Mouse (Mus musculus) layer of hippocampus, postnatal 14 days (tissue): ENCODE measurements around the gene Pxk. TPM values are rescaled to one million over a fixed set of nuclear protein-coding genes. Genes with fewer than 3 reads are reported as not detected.
A peak's percentile ranks its signal among the peaks of the same experiment; 100 is the strongest.
"Not testable (repeated sequence)": the region's sequence is repeated elsewhere in the genome, so short reads cannot be mapped to it uniquely, and the experiment has no call there.

Experiments
- DNase-seq, 2 experiments: peaks; one replicate each; pipeline ENCODE4 v3.0.0; 2021 to 2022; ENCODE audit warnings: low spot score in 2 of 2, mixed read lengths in 1 of 2
- total RNA-seq, 2 experiments: library from RNA; stranded (reverse); gene quantifications; 2 replicates each; pipeline ENCODE4 v1.2.3; 2021

Gene Pxk
- total RNA-seq, 2 experiments from 2014 or later = 25.7 to 26.4 TPM

DNA sequence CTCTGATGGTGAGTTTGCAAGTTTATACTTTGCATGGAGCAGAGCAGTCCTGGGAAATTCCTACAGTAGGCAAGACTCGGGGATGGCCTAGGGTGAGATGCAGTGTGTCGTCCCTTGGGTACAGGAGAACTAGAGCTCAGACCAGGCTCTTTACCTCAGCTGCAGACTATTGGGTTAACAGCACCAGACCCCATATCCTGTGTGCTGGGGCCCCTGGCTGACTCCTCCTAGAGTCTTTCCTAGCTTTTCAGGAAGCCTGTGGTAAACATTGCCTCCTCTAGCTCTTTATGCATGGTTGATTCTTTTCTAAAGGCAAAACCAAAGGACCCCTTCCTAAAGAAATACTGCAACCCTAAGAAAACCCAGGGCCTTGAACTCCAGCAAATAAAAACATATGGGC, 43.1 kb downstream of the Pxk start:
- no peak for DNase-seq

- no peak for DNase-seq
Observed at GRCm38 (mm10) chr14:8145594-8146558, 47.9 kb downstream of the Pxk start.

DNA sequence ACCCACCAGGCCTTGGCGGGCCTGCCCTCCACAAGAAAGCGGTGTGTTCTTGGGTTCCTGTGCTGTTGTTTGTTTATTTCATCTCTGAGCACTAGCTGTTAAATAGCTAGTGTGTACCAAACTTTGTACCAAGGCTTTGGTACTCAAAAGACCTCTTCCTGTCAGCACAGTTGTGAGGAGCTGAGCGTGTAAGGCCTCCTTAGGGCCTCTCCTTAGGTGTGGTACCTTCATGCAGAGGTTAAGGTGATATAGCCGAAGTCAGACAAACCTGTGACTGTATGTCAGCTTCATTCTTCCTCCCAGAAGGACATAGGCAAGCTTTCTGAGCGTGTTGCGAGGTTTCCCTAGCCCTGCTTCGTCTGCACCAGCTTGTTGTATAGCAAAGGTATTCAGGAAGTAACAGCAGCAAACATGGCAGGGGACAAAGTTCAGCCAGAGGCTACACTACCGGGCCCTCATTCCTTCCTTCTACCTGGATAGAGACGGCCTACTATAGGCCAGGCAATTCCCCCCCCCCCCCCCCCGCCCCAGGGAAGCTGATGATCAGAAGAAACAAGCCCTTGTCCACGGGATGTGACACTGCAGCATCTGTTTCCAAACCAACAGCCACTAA, 48.7 kb downstream of the Pxk start:
- DNase-seq = no peak

- no peak for DNase-seq
Observed at GRCm38 (mm10) chr14:8148842-8149241, 50.8 kb downstream of the Pxk start.

DNA sequence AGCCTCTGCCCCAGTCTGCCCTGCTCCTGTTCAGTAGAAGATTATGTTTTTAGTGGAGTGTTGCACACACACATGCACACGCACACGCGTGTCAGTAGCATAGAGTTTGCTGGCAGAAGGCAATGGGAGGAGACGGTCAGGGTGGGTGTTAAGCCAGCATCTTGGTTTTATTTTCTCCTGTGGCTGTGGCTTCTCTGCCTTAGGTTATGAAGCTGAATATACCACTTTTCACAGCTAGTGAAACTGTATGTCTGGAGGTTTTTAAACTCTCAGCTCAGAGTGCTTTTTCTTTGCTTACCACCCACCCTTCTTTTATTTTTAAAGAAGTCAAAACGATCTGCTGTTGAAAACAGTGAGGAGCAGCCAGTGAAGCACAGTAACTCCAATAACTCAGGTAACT, 53.7 kb downstream of the Pxk start:
- DNase-seq = no peak

DNA sequence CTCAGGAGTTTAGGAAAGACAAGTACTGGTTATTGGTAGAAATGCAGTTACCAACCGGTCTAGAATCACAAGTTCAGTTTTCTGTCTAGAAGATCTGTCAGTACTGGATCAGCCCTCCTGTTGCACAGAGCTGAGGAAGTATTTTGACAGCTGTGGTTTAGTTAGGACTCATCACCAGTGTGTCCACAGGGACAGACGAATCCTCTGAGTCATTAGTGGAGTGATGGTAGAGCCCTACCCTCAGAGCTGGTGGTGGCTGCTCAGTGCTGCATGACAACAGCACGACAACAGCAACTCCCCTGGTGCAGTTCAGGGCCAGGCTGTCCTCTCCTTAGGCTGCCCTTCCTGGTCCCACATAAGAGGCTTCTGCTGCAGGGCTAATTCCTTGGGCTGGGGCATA, 56.1 kb downstream of the Pxk start:
- DNase-seq = no peak

DNA sequence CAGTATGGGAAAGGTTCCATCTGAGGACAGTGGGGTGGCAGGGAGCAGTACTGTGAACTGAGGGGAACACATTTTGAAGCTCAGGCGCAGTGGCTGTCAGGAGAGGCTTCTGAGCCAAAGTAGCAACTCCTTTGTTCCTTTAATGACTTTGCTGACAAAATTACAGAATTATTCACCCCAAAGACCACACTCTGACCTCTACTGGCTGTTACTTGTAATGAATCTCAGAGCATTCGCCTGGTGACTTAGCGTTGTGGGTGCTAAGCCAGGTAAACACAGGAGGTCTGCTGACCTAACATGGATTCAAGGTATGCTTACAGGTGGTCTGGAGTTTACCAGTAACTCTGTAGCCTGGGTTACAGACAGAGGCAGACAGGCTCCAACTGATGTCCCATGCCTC, 58.9 kb downstream of the Pxk start:
- DNase-seq = no peak

GRCm38 (mm10) chr14:8158721-8159120, 60.7 kb downstream of the Pxk start:
- no peak for DNase-seq

DNA sequence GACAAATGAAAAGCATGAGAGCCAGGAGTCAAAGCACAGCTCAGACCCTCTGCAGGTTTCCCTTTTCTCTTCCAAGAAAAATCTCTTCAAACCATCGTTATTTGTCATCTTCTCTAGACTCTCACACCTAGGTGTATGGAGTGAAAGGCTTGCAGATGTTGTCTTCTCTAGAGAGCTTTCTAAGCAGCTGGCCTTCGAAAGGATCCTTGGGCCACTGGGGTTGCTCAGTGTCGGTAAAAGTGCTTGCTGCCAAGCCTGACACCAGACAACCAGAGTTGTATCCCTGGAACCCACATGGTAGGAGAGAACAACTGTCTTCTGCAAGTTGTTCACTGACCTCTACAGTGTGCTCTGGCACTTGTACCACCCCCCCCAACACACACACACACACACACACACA, 61.1 kb downstream of the Pxk start:
- DNase-seq = no peak

DNA sequence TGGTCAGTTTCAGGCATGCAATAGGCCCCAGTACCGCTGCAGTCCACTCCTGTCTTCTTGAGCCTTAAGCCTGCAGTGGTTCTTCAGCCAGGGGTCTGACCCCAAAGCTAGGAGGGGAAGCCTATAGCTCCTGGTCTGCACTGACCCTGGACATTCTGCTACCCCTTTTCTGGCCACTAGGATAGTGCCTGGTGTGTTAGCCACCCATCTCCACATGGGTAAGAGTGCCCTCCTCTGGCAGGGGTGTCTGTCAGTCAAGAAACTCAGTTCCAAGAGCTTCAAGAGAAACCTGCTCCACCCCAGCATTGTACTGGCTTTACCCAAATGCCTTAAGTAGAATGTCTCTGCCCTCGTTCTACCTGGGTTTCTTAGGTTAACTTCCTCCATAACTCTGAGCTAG, 63.8 kb downstream of the Pxk start:
- no peak for DNase-seq

- no peak for DNase-seq
Observed at GRCm38 (mm10) chr14:8164463-8164862, 66.5 kb downstream of the Pxk start.

DNA sequence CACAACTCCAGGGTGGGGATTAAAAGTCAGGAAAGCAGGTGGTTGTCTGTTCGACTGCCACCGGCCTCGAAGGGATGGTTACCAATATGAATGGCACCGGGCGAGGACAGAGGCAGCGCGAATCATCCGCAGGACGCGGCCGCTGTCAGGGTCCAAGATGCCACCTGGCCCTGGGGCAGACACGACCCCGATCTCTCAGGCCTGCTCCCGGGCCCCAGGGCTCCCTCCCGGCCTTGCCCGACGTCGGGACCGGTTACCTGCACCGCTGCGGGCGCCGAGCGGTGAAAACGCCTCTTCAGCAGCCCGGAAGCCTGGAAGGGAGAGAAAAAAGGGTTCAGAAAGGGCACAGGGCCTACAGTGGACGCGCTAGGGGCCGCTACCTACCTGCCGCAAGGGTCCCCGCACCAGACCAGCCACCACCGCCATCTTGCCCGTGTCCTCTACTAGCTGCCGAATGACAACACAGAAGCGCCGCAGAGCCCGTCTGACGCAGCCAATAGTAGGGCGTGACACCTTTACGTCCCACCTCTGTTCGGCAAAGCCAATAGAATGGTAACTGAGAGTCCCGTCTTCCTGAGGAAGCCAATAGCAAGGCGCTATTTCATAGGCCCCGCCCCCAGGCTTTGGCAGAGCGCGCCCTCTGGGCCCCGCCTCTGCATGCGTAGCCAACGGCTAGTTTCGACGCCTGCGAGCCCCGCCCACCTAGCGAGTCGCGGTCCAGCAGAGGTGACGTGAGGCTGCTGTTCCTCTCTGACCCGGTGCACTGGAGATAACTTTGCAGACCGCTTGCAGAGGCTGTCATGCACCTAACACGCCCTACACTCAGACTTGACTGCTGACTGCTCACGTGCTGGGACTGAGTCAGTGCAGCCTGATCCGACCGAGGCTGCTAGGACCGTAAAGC, 74.7 kb downstream of the Pxk start, which contains the start of gene Pdhb:
Gene Pdhb, minus strand, starts transcription at position 519 of the 904 bp plus-strand sequence.
- DNase-seq = peak; percentile 97 to 99

DNA sequence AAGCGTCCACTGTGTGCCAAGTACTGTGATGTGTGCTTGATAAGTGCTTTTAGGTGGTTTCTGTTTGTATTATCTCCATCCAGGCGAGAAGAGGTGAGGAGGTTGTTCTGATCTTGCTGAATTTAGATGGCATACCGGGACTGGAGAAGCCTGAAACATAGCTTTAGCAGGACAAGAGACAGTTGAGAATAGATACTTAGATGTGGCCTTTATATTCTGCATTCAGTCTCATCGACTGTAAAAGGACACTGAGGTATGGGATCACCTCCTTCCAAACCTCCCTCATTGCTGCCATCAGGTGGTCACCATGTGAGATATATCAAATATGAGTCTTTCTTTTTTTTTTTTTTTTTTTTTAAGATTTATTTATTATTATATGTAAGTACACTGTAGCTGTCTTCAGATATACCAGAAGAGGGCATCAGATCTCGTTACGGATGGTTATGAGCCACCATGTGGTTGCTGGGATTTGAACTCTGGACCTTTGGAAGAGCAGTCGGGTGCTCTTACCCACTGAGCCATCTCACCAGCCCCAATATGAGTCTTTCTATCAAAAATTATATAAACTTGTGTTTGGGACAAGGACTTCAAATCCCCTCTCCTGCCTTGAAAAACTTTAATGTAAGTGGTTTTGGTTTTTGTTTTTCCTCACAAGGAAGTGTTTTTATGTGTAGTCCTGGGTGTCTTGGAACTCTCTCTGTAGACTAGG, 75.7 kb downstream of the Pxk start:
- not testable (repeated sequence) for DNase-seq

- no peak for DNase-seq
Observed at GRCm38 (mm10) chr14:8174634-8175033, 76.6 kb downstream of the Pxk start.

DNA sequence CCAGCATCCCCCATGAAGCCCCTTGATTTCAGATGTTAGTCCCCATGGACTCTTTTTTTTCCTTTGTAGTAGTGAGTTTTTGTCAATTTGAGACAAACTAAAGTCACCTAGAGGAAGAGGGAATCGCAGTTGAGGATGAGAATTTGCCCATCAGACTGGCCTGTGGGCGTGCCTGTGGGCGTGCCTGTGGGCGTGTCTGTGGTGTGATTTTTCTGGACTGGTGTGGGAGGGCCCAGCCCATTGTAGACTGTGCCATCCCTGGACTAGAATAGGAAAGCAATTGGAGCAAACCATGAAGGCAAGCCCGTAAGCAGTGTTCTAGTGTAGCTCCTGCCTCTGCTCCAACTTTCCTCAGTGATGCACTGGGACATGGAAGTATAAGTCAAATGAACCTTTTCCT, 78.2 kb downstream of the Pxk start:
- DNase-seq = no peak

DNA sequence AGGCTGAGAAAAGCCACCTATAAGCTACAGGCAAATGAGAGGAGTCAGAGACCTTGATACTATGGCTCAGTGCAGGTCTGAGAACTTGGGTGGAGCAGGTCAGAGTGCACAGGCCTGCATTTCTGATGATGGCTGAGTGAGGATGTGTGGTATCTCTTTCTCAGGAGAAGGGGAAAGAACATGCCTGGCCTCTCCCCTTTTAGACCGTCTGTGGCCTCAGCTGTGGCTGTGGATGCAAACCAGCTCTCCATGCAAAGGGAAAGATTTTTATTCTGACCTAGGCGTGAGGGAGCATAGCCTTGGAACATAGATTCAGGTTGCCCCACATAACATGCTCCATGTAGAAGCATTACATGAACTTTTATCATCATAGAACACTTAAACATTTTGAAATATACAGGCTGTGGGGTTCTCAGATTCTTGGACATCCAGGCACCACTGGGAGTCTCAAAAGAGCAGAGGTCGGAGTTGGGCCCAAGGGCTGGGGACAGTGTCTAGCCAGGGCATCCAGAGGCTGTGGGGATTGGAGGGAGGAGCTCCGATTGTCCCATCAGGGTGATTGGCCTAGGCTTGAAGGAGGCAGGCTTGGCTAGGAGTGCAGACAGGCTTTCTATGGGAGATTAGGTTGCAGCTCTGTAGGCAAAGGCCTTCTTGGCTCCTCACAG, 82.5 kb downstream of the Pxk start:
- no peak for DNase-seq

DNA sequence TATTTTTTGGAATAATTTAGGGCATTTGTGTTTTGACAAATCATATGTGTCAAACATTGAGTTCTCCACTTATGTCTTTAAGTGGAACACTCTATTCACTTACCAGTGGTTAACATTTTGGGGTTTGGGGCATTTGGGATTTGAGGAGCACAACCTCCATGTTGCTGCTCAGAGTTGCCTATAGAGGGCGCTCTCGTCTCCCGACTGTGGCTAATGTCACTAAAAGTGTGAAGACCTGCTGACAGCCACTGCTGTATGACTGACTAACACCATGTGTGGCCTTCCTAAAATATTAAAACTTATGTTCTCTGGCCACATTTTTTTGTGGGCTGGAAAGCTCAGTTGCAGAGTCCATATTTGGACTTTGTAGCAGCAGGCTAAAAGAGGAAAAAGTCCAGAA, 85.3 kb downstream of the Pxk start:
- no peak for DNase-seq

- peak in 1 of 2 experiments; percentile 83 for DNase-seq
Observed at GRCm38 (mm10) chr14:8186278-8187045, 88.5 kb downstream of the Pxk start.

DNA sequence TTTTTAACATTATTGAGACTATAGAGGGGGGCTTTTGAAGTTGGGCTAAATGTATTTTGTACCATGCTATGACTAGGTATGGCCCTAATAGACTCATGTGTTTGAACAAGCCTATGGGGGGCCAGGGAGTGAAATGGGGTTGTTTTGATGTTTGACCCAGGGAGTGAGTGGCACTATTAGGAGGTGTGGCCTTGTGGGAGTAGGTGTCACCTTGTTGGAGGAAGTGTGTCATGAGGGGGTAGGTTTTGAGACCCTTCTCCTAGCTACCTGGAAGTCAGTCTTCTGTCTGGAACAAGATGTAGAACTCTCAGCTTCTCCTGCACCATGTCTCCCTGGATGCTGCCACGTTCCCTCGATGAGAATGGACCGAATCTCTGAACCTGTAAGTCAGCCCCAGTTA, 92.5 kb downstream of the Pxk start:
- DNase-seq = no peak
